Mouse (Mus musculus) skeletal muscle tissue, adult 2 months (tissue): ENCODE measurements around the gene Gmds.

Experiments
- DNase-seq: peaks from one replicate; pipeline ENCODE4 v3.0.0-alpha.2; 2012; ENCODE audit warnings: low read depth, low spot score

Gmds gene

GRCm38 (mm10) chr13:31956112-31956511 lies 382.4 kb downstream of the Gmds start:
- no peak for DNase-seq

- DNase-seq = no peak
These were observed 383.4 kb downstream of the Gmds start for GRCm38 (mm10) chr13:31955171-31955570.

DNA sequence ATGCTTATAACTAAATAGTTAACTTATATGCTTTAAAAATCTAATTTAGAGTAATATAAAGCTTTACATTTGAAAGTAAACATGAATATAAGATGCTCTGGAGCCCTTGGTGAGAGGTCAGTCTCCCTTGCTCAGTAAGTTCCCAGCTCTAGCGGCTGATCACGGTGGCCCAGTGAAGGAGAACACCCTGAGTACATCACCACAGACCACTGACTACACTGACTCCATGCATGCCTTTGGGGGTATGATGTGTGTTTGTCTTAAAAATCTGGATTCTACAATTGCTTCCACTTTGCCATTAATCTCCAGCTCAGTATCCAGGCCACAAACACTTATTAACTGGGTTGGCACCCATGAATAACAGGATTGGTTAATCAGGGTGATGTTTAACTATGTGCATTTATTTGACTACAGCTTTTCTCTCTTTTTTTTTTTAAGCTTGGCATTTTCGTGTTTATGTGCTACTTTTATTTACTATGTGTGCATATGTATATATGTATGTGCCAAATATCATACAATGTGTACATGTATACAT lies 393.8 kb downstream of the Gmds start:
- DNase-seq = no peak

DNA sequence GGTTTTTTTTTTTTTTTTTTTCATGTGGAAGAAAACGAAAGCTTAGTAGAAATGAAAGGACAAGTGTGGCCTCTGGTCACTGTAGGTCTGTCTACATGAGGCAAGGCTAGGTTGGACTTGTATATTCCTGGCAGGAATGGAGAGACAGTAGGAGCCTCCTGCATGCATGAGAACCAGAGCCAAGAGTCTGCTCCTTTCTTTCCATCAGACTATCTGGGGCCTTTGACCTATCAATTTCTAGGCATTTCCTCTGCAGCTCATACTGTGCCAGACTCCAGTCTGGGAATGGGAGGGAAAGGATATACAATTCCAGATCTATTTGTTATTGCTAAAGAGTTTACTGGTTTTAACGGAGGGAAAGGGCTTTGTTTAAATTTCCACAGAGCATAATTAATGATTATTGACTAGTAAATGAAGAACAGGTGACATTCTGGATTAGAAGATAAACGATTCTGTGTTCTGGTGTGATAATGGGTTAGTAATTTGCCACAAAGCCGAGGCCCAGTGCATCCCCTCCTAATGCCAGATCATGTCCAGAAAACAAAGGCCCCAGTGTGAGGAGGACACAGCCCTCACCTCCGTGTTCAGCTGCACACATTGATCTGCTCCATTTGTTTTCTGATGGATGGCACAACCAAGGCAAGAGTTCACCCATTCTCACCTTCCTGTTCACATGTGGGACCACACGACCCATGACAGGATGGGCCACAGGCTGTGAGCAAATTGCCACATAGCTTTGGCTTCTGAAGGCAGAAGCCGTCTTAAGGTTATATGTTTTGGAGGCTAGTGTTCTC lies 394.9 kb downstream of the Gmds start:
- no peak for DNase-seq

GRCm38 (mm10) chr13:31929299-31929698 lies 409.2 kb downstream of the Gmds start:
- no peak for DNase-seq

DNA sequence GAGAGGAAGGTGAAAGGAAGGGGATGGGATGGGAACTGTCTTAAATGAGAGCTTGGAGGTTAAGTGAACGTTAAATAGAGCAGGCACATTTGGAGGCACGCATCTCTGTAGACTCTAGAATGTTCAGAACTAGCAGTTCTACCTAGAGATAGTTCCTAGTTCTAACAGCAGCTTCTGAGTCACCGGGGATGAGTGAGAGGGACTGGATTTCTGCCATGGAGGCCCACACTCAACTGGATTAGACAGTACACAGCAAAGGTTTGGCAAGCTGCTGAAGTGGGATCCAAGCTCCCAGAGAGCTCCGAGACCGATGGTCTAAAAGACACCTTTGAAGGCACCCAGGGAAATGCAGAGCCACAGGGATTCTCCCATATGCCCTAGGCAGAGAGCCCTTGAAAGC lies 411.9 kb downstream of the Gmds start:
- DNase-seq = no peak

DNA sequence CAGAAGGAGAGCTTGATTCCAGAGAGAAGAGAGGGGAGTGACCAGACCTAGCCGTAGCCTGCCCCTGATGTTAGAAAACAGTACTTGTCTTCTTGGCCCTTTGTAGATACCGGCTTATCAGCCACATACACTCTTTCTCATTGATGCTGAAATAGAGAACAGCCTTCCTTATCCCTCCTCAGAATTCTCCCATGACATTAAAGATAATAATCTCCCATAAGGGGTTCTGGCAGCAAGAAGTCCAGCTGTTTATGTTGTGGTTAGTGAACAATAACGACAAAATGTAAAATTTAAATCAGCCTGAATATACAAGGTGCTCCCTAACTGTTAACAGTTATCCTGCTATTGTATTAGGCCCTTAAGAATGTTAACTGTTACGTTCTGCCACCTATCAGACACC lies 414.0 kb downstream of the Gmds start:
- DNase-seq = no peak

GRCm38 (mm10) chr13:31919716-31920115 lies 418.8 kb downstream of the Gmds start:
- no peak for DNase-seq

GRCm38 (mm10) chr13:31917387-31917786 lies 421.2 kb downstream of the Gmds start:
- no peak for DNase-seq

DNA sequence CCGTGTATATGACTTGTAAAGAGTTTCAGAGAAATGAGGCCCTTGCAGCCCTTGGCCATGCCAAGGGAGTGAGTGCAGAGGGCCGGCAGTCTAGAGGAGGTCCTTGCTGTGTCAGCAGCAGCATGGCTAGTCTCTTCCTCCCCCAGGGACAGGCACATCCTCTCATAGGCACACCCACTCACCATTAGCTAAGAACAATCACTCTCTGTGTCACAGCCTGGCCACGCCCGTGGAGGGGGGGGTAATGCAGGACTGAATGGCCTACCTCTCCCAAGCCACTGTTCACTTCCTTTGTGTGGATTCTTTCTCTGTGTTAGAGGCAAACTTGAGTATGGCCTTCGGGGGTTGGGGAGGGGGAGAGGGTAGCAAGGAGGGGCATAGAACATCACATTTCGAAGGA lies 422.8 kb downstream of the Gmds start:
- DNase-seq = no peak

GRCm38 (mm10) chr13:31914901-31915587 lies 423.5 kb downstream of the Gmds start:
- DNase-seq = no peak

DNA sequence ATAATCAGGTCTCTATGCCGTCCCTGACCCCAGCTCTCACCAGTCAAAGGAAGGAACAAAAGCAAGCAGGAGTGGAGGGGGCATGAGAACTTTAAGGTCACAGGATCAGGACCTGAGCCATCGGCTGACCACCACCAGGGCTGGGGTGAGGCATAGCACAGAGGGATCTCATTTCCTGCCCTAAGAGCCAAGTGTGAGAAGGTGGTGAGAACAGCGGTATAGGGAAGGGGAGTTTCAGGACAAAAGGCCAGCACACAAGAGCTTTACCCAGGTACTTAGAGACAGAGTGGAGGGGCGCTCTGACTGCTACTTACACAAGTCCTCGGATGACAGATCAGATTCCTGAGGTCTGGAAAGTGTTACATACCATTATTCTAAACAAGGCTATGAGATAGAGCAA lies 426.6 kb downstream of the Gmds start:
- DNase-seq = no peak

GRCm38 (mm10) chr13:31911362-31911761 lies 427.2 kb downstream of the Gmds start:
- no peak for DNase-seq

DNA sequence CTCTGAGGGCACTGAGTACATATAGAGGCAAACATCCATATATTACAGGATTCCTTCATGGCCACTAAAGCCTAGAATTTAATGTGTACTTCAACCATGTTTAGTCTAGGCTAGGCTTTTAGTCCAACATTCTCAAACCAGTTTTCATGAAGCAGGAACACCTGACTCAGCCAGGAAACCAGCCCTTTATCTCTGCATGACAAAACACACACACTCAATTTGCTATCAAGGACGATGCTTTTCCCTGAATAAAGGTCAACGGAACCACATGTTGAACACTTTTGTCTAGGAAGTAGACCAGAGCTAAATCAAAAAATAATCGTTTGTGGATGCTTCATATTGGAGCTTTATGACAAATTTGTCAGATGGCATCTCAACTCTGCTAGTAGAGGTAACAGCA lies 429.5 kb downstream of the Gmds start:
- DNase-seq = no peak

GRCm38 (mm10) chr13:31906514-31906913 lies 432.0 kb downstream of the Gmds start:
- no peak for DNase-seq

- no peak for DNase-seq
These were observed 438.3 kb downstream of the Gmds start for GRCm38 (mm10) chr13:31900191-31900590.

GRCm38 (mm10) chr13:31899392-31899791 lies 439.1 kb downstream of the Gmds start:
- DNase-seq = no peak

DNA sequence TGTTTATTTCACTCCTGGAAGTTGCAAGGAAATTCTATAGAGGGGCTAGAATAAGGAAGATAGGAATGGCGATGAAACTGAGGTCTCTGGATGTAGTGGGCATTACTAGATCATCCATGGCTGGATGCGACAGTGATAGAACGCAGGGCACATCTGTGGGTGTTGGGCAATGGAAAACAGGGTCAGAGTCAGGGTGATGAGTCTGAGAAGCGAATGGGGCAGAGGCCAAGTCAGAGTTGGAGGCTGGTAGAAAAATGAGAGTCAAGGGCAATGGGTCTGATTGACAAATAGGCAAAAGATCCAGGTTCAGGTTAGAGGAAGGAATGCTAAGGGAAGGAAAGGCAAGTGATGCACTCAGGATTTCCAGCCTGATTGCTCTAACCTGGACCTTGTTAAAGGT lies 441.0 kb downstream of the Gmds start:
- DNase-seq = no peak

DNA sequence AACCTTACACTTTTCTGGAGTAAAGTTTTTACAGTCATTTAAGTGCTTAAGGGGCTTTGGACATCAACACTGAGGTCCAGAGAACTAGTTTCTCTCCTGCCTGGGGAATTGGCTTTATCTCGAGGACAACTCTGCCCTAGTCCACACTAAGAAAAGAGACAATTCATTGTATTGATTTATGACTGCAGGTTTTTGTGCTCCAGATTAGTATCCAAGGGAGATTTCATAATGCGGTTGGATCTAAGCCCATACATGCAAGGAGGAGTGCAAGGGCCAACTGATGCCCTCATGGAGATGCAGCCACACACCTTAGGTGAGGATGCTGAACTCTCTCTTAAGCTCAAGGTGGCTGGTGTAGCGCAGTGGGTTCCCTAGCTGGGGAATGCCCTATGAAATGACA lies 444.0 kb downstream of the Gmds start:
- no peak for DNase-seq

DNA sequence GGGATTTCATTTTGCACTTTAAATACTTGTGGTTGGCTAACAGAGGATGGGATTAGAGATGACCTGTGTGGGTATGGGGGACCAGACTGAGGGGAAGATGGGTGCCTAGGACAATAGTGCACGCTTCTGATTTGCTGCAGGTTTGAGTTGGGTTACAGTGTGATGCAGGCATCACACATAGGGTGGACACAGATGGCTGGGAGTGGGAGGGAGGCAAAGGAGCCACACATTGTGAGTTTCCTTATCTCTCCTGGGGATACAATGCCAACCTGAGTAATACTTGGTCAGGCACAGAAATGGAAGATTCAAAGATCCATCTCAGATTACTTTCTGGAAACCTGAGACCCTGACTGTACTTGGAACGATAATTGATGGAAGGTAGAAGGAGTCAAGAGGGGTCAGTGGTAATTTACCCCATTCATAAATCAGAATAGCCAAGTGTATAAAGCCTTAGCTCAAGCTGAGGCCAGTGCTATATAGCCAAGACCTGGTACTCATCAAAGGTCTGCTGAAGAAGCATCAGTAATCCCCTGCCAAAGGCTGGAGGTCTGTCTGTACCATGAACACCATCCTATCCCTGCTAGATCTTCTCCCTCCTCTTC lies 445.5 kb downstream of the Gmds start:
- no peak for DNase-seq

GRCm38 (mm10) chr13:31888500-31888899 lies 450.0 kb downstream of the Gmds start:
- DNase-seq = no peak

- DNase-seq = no peak
These were observed 452.8 kb downstream of the Gmds start for GRCm38 (mm10) chr13:31885769-31886168.
